Mouse (Mus musculus): ENCODE data around the gene Ano10. TPM values are rescaled to one million over a fixed set of nuclear protein-coding genes. Genes with fewer than 3 reads are reported as not detected.
A peak's percentile ranks its signal among the peaks of the same experiment; 100 is the strongest.

Gene Ano10
- polyA plus RNA-seq, 1 experiment from 2014 or later: 38.6 TPM

GRCm38 (mm10) chr9:122188724-122189123 lies 105.5 kb downstream of the Ano10 start:
- Histone ChIP-seq H3K36me3 (ENCODE audit: control insufficient read depth, insufficient read depth, low read length) (no peaks in the 10 kb centered on the region), H3K27ac (ENCODE audit: low read length) (no peak overlapping the region), H3K27me3 (ENCODE audit: control insufficient read depth, insufficient read depth, low read length) (no peaks in the 10 kb centered on the region), H3K4me3 (replicated peaks; ENCODE audit: low read length) (no peak overlapping the region), H3K4me1 (ENCODE audit: control insufficient read depth, insufficient read depth, low read length) (no peaks in the 10 kb centered on the region), H3K9ac (ENCODE audit: low read length) (no peak overlapping the region), H3K4me2 (ENCODE audit: low read depth, low read length) (no peak overlapping the region), H3K9me3 (replicated peaks; ENCODE audit: control insufficient read depth, low read length) (no peaks in the 10 kb centered on the region)
- 31% methylated on average over 1 of the region's 1 CpGs for WGBS
- ATAC-seq (ENCODE audit: insufficient read depth, low FRiP score): peak; percentile 49; the same call in 1 of the 2 replicates

- H3K4me2 ChIP-seq (ENCODE audit: low read depth, low read length): no peak overlapping the region
- H3K27me3 ChIP-seq (ENCODE audit: control insufficient read depth, insufficient read depth, low read length): no peaks in the 10 kb centered on the region
- H3K9ac ChIP-seq (ENCODE audit: low read length): no peak overlapping the region
- no peaks in the 10 kb centered on the region for H3K4me1 ChIP-seq (ENCODE audit: control insufficient read depth, insufficient read depth, low read length)
- 79% methylated on average over 7 of the region's 7 CpGs for WGBS
- H3K9me3 ChIP-seq (replicated peaks; ENCODE audit: control insufficient read depth, low read length): no peaks in the 10 kb centered on the region
- no peak for ATAC-seq (ENCODE audit: insufficient read depth, low FRiP score)
- no peak overlapping the region for H3K27ac ChIP-seq (ENCODE audit: low read length)
- no peaks in the 10 kb centered on the region for H3K36me3 ChIP-seq (ENCODE audit: control insufficient read depth, insufficient read depth, low read length)
- no peak overlapping the region for H3K4me3 ChIP-seq (replicated peaks; ENCODE audit: low read length)
Observed at GRCm38 (mm10) chr9:122187451-122187921, 106.7 kb downstream of the Ano10 start.

GRCm38 (mm10) chr9:122186643-122187226 lies 107.5 kb downstream of the Ano10 start:
- no peak for ATAC-seq (ENCODE audit: insufficient read depth, low FRiP score)
- H3K9me3 ChIP-seq (replicated peaks; ENCODE audit: control insufficient read depth, low read length): no peaks in the 10 kb centered on the region
- 57% methylated on average over 1 of the region's 1 CpGs for WGBS
- H3K4me3 ChIP-seq (replicated peaks; ENCODE audit: low read length): no peak overlapping the region
- H3K9ac ChIP-seq (ENCODE audit: low read length): no peak overlapping the region
- H3K4me2 ChIP-seq (ENCODE audit: low read depth, low read length): no peak overlapping the region
- H3K36me3 ChIP-seq (ENCODE audit: control insufficient read depth, insufficient read depth, low read length): no peaks in the 10 kb centered on the region
- 0 out of 2 replicates have a peak overlapping the region, but pooled peaks have one; percentile 38 for H3K27ac ChIP-seq (ENCODE audit: low read length)
- H3K27me3 ChIP-seq (ENCODE audit: control insufficient read depth, insufficient read depth, low read length): no peaks in the 10 kb centered on the region
- no peaks in the 10 kb centered on the region for H3K4me1 ChIP-seq (ENCODE audit: control insufficient read depth, insufficient read depth, low read length)

- Histone ChIP-seq H3K4me2 (ENCODE audit: low read depth, low read length) (no peak overlapping the region), H3K4me3 (replicated peaks; ENCODE audit: low read length) (no peak overlapping the region), H3K36me3 (ENCODE audit: control insufficient read depth, insufficient read depth, low read length) (no peaks in the 10 kb centered on the region), H3K9me3 (replicated peaks; ENCODE audit: control insufficient read depth, low read length) (no peaks in the 10 kb centered on the region), H3K4me1 (ENCODE audit: control insufficient read depth, insufficient read depth, low read length) (no peaks in the 10 kb centered on the region), H3K27ac (ENCODE audit: low read length) (peak overlapping the region; percentile 68), H3K9ac (ENCODE audit: low read length) (0 out of 2 replicates have a peak overlapping the region, but pooled peaks have one; percentile 10), H3K27me3 (ENCODE audit: control insufficient read depth, insufficient read depth, low read length) (no peaks in the 10 kb centered on the region)
- WGBS: 84% methylated on average over 6 of the region's 6 CpGs
- ATAC-seq (ENCODE audit: insufficient read depth, low FRiP score): 0 out of 2 replicates have a peak, but pooled peaks have one; percentile 11
Observed at GRCm38 (mm10) chr9:122185953-122186352, 108.3 kb downstream of the Ano10 start.

- Histone ChIP-seq H3K36me3 (ENCODE audit: control insufficient read depth, insufficient read depth, low read length) (no peaks in the 10 kb centered on the region), H3K27ac (ENCODE audit: low read length) (no peak overlapping the region), H3K4me3 (replicated peaks; ENCODE audit: low read length) (no peak overlapping the region), H3K9ac (ENCODE audit: low read length) (no peak overlapping the region), H3K27me3 (ENCODE audit: control insufficient read depth, insufficient read depth, low read length) (no peaks in the 10 kb centered on the region), H3K4me1 (ENCODE audit: control insufficient read depth, insufficient read depth, low read length) (no peaks in the 10 kb centered on the region), H3K9me3 (replicated peaks; ENCODE audit: control insufficient read depth, low read length) (no peaks in the 10 kb centered on the region), H3K4me2 (ENCODE audit: low read depth, low read length) (no peak overlapping the region)
- peak; percentile 54; the same call in 1 of the 2 replicates for ATAC-seq (ENCODE audit: insufficient read depth, low FRiP score)
- 10% methylated on average over 2 of the region's 2 CpGs for WGBS
Observed at GRCm38 (mm10) chr9:122185061-122185460, 109.2 kb downstream of the Ano10 start.

GRCm38 (mm10) chr9:122184329-122184728 lies 109.9 kb downstream of the Ano10 start:
- no peak for ATAC-seq (ENCODE audit: insufficient read depth, low FRiP score)
- Histone ChIP-seq H3K27ac (ENCODE audit: low read length) (no peak overlapping the region), H3K36me3 (ENCODE audit: control insufficient read depth, insufficient read depth, low read length) (no peaks in the 10 kb centered on the region), H3K4me1 (ENCODE audit: control insufficient read depth, insufficient read depth, low read length) (no peaks in the 10 kb centered on the region), H3K4me2 (ENCODE audit: low read depth, low read length) (no peak overlapping the region), H3K4me3 (replicated peaks; ENCODE audit: low read length) (no peak overlapping the region), H3K9ac (ENCODE audit: low read length) (no peak overlapping the region), H3K27me3 (ENCODE audit: control insufficient read depth, insufficient read depth, low read length) (no peaks in the 10 kb centered on the region), H3K9me3 (replicated peaks; ENCODE audit: control insufficient read depth, low read length) (no peaks in the 10 kb centered on the region)
- WGBS: 83% methylated on average over 3 of the region's 3 CpGs

GRCm38 (mm10) chr9:122183074-122183473 lies 111.1 kb downstream of the Ano10 start:
- Histone ChIP-seq H3K4me3 (replicated peaks; ENCODE audit: low read length) (no peak overlapping the region), H3K27ac (ENCODE audit: low read length) (peak overlapping the region; percentile 16; the same call in 1 of the 2 replicates), H3K36me3 (ENCODE audit: control insufficient read depth, insufficient read depth, low read length) (no peaks in the 10 kb centered on the region), H3K9ac (ENCODE audit: low read length) (no peak overlapping the region), H3K27me3 (ENCODE audit: control insufficient read depth, insufficient read depth, low read length) (no peaks in the 10 kb centered on the region), H3K9me3 (replicated peaks; ENCODE audit: control insufficient read depth, low read length) (no peaks in the 10 kb centered on the region), H3K4me1 (ENCODE audit: control insufficient read depth, insufficient read depth, low read length) (peaks cover 8% of the 10 kb centered on the region; the same call in 1 of the 2 replicates), H3K4me2 (ENCODE audit: low read depth, low read length) (no peak overlapping the region)
- no peak for ATAC-seq (ENCODE audit: insufficient read depth, low FRiP score)
- 48% methylated on average over 4 of the region's 4 CpGs for WGBS

- 86% methylated on average over 3 of the region's 3 CpGs for WGBS
- no peaks in the 10 kb centered on the region for H3K9me3 ChIP-seq (replicated peaks; ENCODE audit: control insufficient read depth, low read length)
- H3K4me3 ChIP-seq (replicated peaks; ENCODE audit: low read length): no peak overlapping the region
- H3K4me2 ChIP-seq (ENCODE audit: low read depth, low read length): no peak overlapping the region
- ATAC-seq (ENCODE audit: insufficient read depth, low FRiP score): no peak
- H3K27me3 ChIP-seq (ENCODE audit: control insufficient read depth, insufficient read depth, low read length): no peaks in the 10 kb centered on the region
- no peak overlapping the region for H3K9ac ChIP-seq (ENCODE audit: low read length)
- H3K27ac ChIP-seq (ENCODE audit: low read length): no peak overlapping the region
- H3K36me3 ChIP-seq (ENCODE audit: control insufficient read depth, insufficient read depth, low read length): no peaks in the 10 kb centered on the region
- peaks cover 15% of the 10 kb centered on the region; the same call in 1 of the 2 replicates for H3K4me1 ChIP-seq (ENCODE audit: control insufficient read depth, insufficient read depth, low read length)
Observed at GRCm38 (mm10) chr9:122180105-122180504, 114.1 kb downstream of the Ano10 start.

GRCm38 (mm10) chr9:122178427-122178826 lies 115.8 kb downstream of the Ano10 start:
- ATAC-seq (ENCODE audit: insufficient read depth, low FRiP score): peak; percentile 46; the same call in 1 of the 2 replicates
- no peaks in the 10 kb centered on the region for H3K27me3 ChIP-seq (ENCODE audit: control insufficient read depth, insufficient read depth, low read length)
- H3K4me3 ChIP-seq (replicated peaks; ENCODE audit: low read length): no peak overlapping the region
- 38% methylated on average over 4 of the region's 4 CpGs for WGBS
- no peak overlapping the region for H3K9ac ChIP-seq (ENCODE audit: low read length)
- H3K36me3 ChIP-seq (ENCODE audit: control insufficient read depth, insufficient read depth, low read length): no peaks in the 10 kb centered on the region
- peaks cover 15% of the 10 kb centered on the region; the same call in 1 of the 2 replicates for H3K4me1 ChIP-seq (ENCODE audit: control insufficient read depth, insufficient read depth, low read length)
- peak overlapping the region; percentile 41; the same call in 1 of the 2 replicates for H3K27ac ChIP-seq (ENCODE audit: low read length)
- H3K9me3 ChIP-seq (replicated peaks; ENCODE audit: control insufficient read depth, low read length): no peaks in the 10 kb centered on the region
- H3K4me2 ChIP-seq (ENCODE audit: low read depth, low read length): no peak overlapping the region

Data from stomach, embryonic 16.5 days (tissue).